In genomic region chr2:106415474-106416019, GRCm38 (mm10) we compare ENCODE assay signal across 20 mouse cellular contexts.
DNase-seq lines count a peak whose midpoint lies in the region; ATAC-seq and TF ChIP-seq lines count a peak whose summit lies in the region.
"Had no signal": no experiment of that assay in that cellular context is flagged by ENCODE, and none has a peak within 500 bp of the region (broad histone marks: within the 10 kb centered on the region; RNA-seq: fewer than 3 reads in every experiment).

No protein-coding gene starts in this region.

- H3K9ac ChIP-seq in embryonic facial prominence, embryonic 12.5 days, result no peak overlapping the region
- no peak overlapping the region for H3K9ac ChIP-seq in limb, embryonic 12.5 days (replicated peaks)
- H3K9ac ChIP-seq in limb, embryonic 13.5 days, result no peak overlapping the region
- H3K9ac ChIP-seq in stomach, postnatal 0 days (ENCODE audit: low read length), result no peak overlapping the region
- H3K9ac ChIP-seq: forebrain, embryonic 13.5 days; forebrain, postnatal 0 days; heart, embryonic 15.5 days; hindbrain, embryonic 14.5 days had no signal

- no peak overlapping the region for H3K4me2 ChIP-seq in embryonic facial prominence, embryonic 12.5 days (replicated peaks)
- H3K4me2 ChIP-seq in limb, embryonic 12.5 days, result no peak overlapping the region
- H3K4me2 ChIP-seq in limb, embryonic 13.5 days (replicated peaks), result no peak overlapping the region
- H3K4me2 ChIP-seq in stomach, postnatal 0 days (replicated peaks; ENCODE audit: low read depth), result no peak overlapping the region
- H3K4me2 ChIP-seq: forebrain, embryonic 13.5 days; heart, embryonic 15.5 days; hindbrain, embryonic 14.5 days had no signal

- H3K4me1 ChIP-seq in embryonic facial prominence, embryonic 12.5 days, result no peaks in the 10 kb centered on the region; the same call in 1 of the 2 replicates
- H3K4me1 ChIP-seq in embryonic facial prominence, embryonic 10.5 days, result no peaks in the 10 kb centered on the region
- 0 out of 2 replicates have a peak, but pooled peaks cover 4% of the 10 kb centered on the region for H3K4me1 ChIP-seq in limb, embryonic 12.5 days (replicated peaks)
- peaks cover 7% of the 10 kb centered on the region for H3K4me1 ChIP-seq in limb, embryonic 10.5 days
- H3K4me1 ChIP-seq in limb, embryonic 13.5 days, result no peaks in the 10 kb centered on the region; the same call in 1 of the 2 replicates
- H3K4me1 ChIP-seq in stomach, postnatal 0 days (replicated peaks; ENCODE audit: control insufficient read depth, insufficient read depth), result no peaks in the 10 kb centered on the region
- H3K4me1 ChIP-seq: forebrain, embryonic 13.5 days; heart, embryonic 15.5 days had no signal

- DNase-seq in embryonic facial prominence, embryonic 10.5 days (ENCODE audit: low spot score), result no peak
- no peak for DNase-seq in limb, embryonic 10.5 days (ENCODE audit: low spot score)
- no peak for DNase-seq in urinary bladder, postnatal 14 days (ENCODE audit: low spot score)
- no peak for DNase-seq in stomach, postnatal 0 days (ENCODE audit: low spot score)
- DNase-seq: adrenal gland, adult 8-10 months; adrenal gland, postnatal 36 days; B cell, adult 2 months; cerebellum, adult 2 months; cerebellum, postnatal 10 days; forebrain, postnatal 0 days; gastrocnemius, postnatal 14 days; heart, postnatal 14 days had no signal

- H3K27ac ChIP-seq in embryonic facial prominence, embryonic 12.5 days, result peak overlapping the region; percentile 57; the same call in 1 of the 2 replicates
- H3K27ac ChIP-seq in embryonic facial prominence, embryonic 10.5 days (replicated peaks), result no peak overlapping the region
- peak overlapping the region; percentile 57 for H3K27ac ChIP-seq in limb, embryonic 12.5 days
- no peak overlapping the region for H3K27ac ChIP-seq in limb, embryonic 10.5 days
- peak overlapping the region; percentile 6; the same call in 1 of the 2 replicates for H3K27ac ChIP-seq in limb, embryonic 13.5 days
- H3K27ac ChIP-seq in stomach, postnatal 0 days (replicated peaks), result no peak overlapping the region
- H3K27ac ChIP-seq: forebrain, embryonic 13.5 days; heart, embryonic 15.5 days; hindbrain, embryonic 14.5 days had no signal

- TF ChIP-seq CTCF in stomach, postnatal 0 days (IDR thresholded peaks at IDR 0.05; ENCODE audit: low read depth), result no peak

- H3K9me3 ChIP-seq in embryonic facial prominence, embryonic 12.5 days, result no peaks in the 10 kb centered on the region
- no peaks in the 10 kb centered on the region for H3K9me3 ChIP-seq in embryonic facial prominence, embryonic 10.5 days
- H3K9me3 ChIP-seq in limb, embryonic 12.5 days, result no peaks in the 10 kb centered on the region
- no peaks in the 10 kb centered on the region for H3K9me3 ChIP-seq in limb, embryonic 10.5 days (replicated peaks)
- no peaks in the 10 kb centered on the region for H3K9me3 ChIP-seq in limb, embryonic 13.5 days
- no peaks in the 10 kb centered on the region for H3K9me3 ChIP-seq in stomach, postnatal 0 days (ENCODE audit: control insufficient read depth, low read length)
- H3K9me3 ChIP-seq: forebrain, embryonic 13.5 days; heart, embryonic 15.5 days had no signal

- no peaks in the 10 kb centered on the region for H3K36me3 ChIP-seq in embryonic facial prominence, embryonic 12.5 days
- H3K36me3 ChIP-seq in embryonic facial prominence, embryonic 10.5 days (replicated peaks), result no peaks in the 10 kb centered on the region
- H3K36me3 ChIP-seq in limb, embryonic 12.5 days, result no peaks in the 10 kb centered on the region
- no peaks in the 10 kb centered on the region for H3K36me3 ChIP-seq in limb, embryonic 10.5 days
- no peaks in the 10 kb centered on the region for H3K36me3 ChIP-seq in limb, embryonic 13.5 days
- no peaks in the 10 kb centered on the region for H3K36me3 ChIP-seq in stomach, postnatal 0 days (ENCODE audit: control insufficient read depth, insufficient read depth, low read length)
- H3K36me3 ChIP-seq: G1E; heart, embryonic 15.5 days had no signal

- no peak for ATAC-seq in embryonic facial prominence, embryonic 12.5 days (ENCODE audit: insufficient number of reproducible peaks, insufficient read depth, low FRiP score, low TSS enrichment)
- no peak for ATAC-seq in limb, embryonic 12.5 days (ENCODE audit: insufficient number of reproducible peaks, insufficient read depth, low FRiP score, low TSS enrichment, low read depth)
- ATAC-seq in limb, embryonic 13.5 days (ENCODE audit: low FRiP score, low read depth), result peak; percentile 48; the same call in 1 of the 2 replicates
- ATAC-seq in stomach, postnatal 0 days (ENCODE audit: low FRiP score, low TSS enrichment), result no peak
- ATAC-seq: CD4-positive, CD25-positive, alpha-beta regulatory T cell, adult 4 months; forebrain, embryonic 13.5 days; forebrain, postnatal 0 days had no signal

- H3K27me3 ChIP-seq in embryonic facial prominence, embryonic 12.5 days, result no peaks in the 10 kb centered on the region
- no peaks in the 10 kb centered on the region for H3K27me3 ChIP-seq in embryonic facial prominence, embryonic 10.5 days (replicated peaks; ENCODE audit: low read depth, poor library complexity, severe bottlenecking)
- no peaks in the 10 kb centered on the region for H3K27me3 ChIP-seq in limb, embryonic 12.5 days
- H3K27me3 ChIP-seq in limb, embryonic 10.5 days (ENCODE audit: low read depth, poor library complexity, severe bottlenecking), result no peaks in the 10 kb centered on the region
- no peaks in the 10 kb centered on the region for H3K27me3 ChIP-seq in limb, embryonic 13.5 days
- H3K27me3 ChIP-seq in stomach, postnatal 0 days (ENCODE audit: control insufficient read depth, insufficient read depth, low read length), result no peaks in the 10 kb centered on the region
- H3K27me3 ChIP-seq: forebrain, embryonic 13.5 days; heart, embryonic 15.5 days had no signal

- TF ChIP-seq EP300 in stomach, postnatal 0 days (optimal IDR thresholded peaks at IDR 0.05), result no peak

- H3K4me3 ChIP-seq in embryonic facial prominence, embryonic 12.5 days, result no peak overlapping the region
- H3K4me3 ChIP-seq in embryonic facial prominence, embryonic 10.5 days, result no peak overlapping the region
- no peak overlapping the region for H3K4me3 ChIP-seq in limb, embryonic 12.5 days (replicated peaks)
- no peak overlapping the region for H3K4me3 ChIP-seq in limb, embryonic 10.5 days
- no peak overlapping the region for H3K4me3 ChIP-seq in limb, embryonic 13.5 days
- no peak overlapping the region for H3K4me3 ChIP-seq in stomach, postnatal 0 days (ENCODE audit: low read depth, low read length)
- H3K4me3 ChIP-seq: forebrain, embryonic 13.5 days; heart, embryonic 15.5 days had no signal

- 47% methylated on average over 7 of the region's 7 CpGs for WGBS in embryonic facial prominence, embryonic 12.5 days
- 52% methylated on average over 7 of the region's 7 CpGs for WGBS in embryonic facial prominence, embryonic 10.5 days
- WGBS in limb, embryonic 12.5 days, result 80% methylated on average over 7 of the region's 7 CpGs
- 89% methylated on average over 7 of the region's 7 CpGs for WGBS in limb, embryonic 10.5 days
- 61% methylated on average over 7 of the region's 7 CpGs for WGBS in limb, embryonic 13.5 days
- WGBS in stomach, postnatal 0 days, result 70% methylated on average over 7 of the region's 7 CpGs

Comparison
In these comparisons a context has a peak if more than half of its experiments do, and no peak if none do; other contexts are left out.
1. H3K27ac ChIP-seq: peak in embryonic facial prominence, embryonic 12.5 days (single experiment), limb, embryonic 12.5 days (single experiment) and limb, embryonic 13.5 days (single experiment); none in embryonic facial prominence, embryonic 10.5 days (single experiment), limb, embryonic 10.5 days (single experiment) and stomach, postnatal 0 days (single experiment).